ENCODE assay signal across 9 mouse cellular contexts in the genomic region with DNA sequence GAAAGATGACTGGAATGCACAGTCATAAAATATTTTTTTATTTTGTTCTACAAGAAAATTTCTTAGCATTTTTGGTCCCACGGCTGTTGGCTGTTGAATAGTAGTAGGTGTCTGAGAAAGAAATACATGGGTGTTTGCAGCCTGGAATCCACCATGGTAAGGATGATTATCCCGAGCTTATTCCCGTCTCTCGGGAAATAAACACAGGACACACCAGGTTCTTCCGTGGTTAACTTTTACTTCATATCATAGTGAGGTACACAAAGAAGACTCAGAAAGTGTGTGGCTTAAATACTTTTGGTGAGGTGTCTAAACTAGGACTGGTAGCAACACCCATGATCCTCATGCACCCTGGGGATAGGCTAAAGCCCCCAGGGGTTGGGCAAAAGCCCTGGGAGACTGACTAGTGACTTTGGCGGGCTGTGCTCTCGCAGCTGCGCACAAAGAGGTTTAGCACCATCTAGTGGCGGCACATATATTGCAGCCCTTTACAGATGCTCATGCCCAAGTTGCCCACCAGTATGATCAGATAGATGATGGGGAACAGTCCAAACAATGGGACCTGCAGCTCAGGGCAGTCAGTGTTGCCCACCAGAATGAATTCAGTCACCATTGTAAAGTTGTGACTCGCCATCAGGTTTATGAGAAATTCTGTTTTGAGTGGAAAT. TPM values are rescaled to one million over a fixed set of nuclear protein-coding genes. Genes with fewer than 3 reads are reported as not detected.
DNase-seq lines count a peak whose midpoint lies in the region; ATAC-seq and TF ChIP-seq lines count a peak whose summit lies in the region.
"Had no signal": no experiment of that assay in that cellular context is flagged by ENCODE, and none has a peak within 500 bp of the region (broad histone marks: within the 10 kb centered on the region; RNA-seq: fewer than 3 reads in every experiment).

No protein-coding gene starts in this region.

- H3K9ac ChIP-seq in kidney, embryonic 15.5 days, result no peak overlapping the region
- no peak overlapping the region for H3K9ac ChIP-seq in limb, embryonic 13.5 days

- no peak for TF ChIP-seq POLR2A in cortical plate, adult 2 months (IDR thresholded peaks at IDR 0.05; ENCODE audit: extremely low read depth, insufficient read depth, low read length)

- no peaks in the 10 kb centered on the region for H3K36me3 ChIP-seq in heart, embryonic 10.5 days
- no peaks in the 10 kb centered on the region for H3K36me3 ChIP-seq in kidney, embryonic 15.5 days
- no peaks in the 10 kb centered on the region for H3K36me3 ChIP-seq in limb, embryonic 13.5 days

- intact Hi-C loops in gastrocnemius, adult 2 months (cut with DNase I), result loop anchor here (5.0 kb wide), 1 partner anchor 737 kb away; no protein-coding TSS in a partner anchor

- 41% methylated on average over 10 of the region's 10 CpGs for WGBS in heart, embryonic 10.5 days
- 37% methylated on average over 10 of the region's 10 CpGs for WGBS in kidney, embryonic 15.5 days
- WGBS in limb, embryonic 13.5 days, result 33% methylated on average over 10 of the region's 10 CpGs

- H3K9me3 ChIP-seq in heart, embryonic 10.5 days, result no peaks in the 10 kb centered on the region
- H3K9me3 ChIP-seq in kidney, embryonic 15.5 days (replicated peaks), result no peaks in the 10 kb centered on the region
- no peaks in the 10 kb centered on the region for H3K9me3 ChIP-seq in limb, embryonic 13.5 days

- no peaks in the 10 kb centered on the region for H3K4me1 ChIP-seq in cortical plate, adult 2 months (ENCODE audit: control insufficient read depth, insufficient read depth, low read length)
- H3K4me1 ChIP-seq in heart, embryonic 10.5 days, result no peaks in the 10 kb centered on the region
- no peaks in the 10 kb centered on the region for H3K4me1 ChIP-seq in kidney, embryonic 15.5 days
- H3K4me1 ChIP-seq in limb, embryonic 13.5 days, result no peaks in the 10 kb centered on the region

- no peak overlapping the region for H3K27ac ChIP-seq in gastrocnemius, adult 2 months
- no peak overlapping the region for H3K27ac ChIP-seq in cortical plate, adult 2 months (ENCODE audit: insufficient read depth, low read length)
- H3K27ac ChIP-seq in heart, embryonic 10.5 days, result no peak overlapping the region
- no peak overlapping the region for H3K27ac ChIP-seq in kidney, embryonic 15.5 days
- H3K27ac ChIP-seq in limb, embryonic 13.5 days, result no peak overlapping the region

- no peaks in the 10 kb centered on the region for H3K27me3 ChIP-seq in heart, embryonic 10.5 days (ENCODE audit: insufficient read depth, poor library complexity, severe bottlenecking)
- no peaks in the 10 kb centered on the region for H3K27me3 ChIP-seq in kidney, embryonic 15.5 days
- no peaks in the 10 kb centered on the region for H3K27me3 ChIP-seq in limb, embryonic 13.5 days

- peak; percentile 74 for TF ChIP-seq CTCF in gastrocnemius, adult 2 months (IDR thresholded peaks at IDR 0.05)
- peak; percentile 47 for TF ChIP-seq CTCF in cortical plate, adult 2 months (IDR thresholded peaks at IDR 0.05; ENCODE audit: extremely low read depth, insufficient read depth, low read length)

- no peak overlapping the region for H3K4me3 ChIP-seq in gastrocnemius, adult 2 months
- no peak overlapping the region for H3K4me3 ChIP-seq in cortical plate, adult 2 months (ENCODE audit: insufficient read depth, low read length)
- H3K4me3 ChIP-seq in heart, embryonic 10.5 days, result no peak overlapping the region
- no peak overlapping the region for H3K4me3 ChIP-seq in kidney, embryonic 15.5 days (replicated peaks)
- H3K4me3 ChIP-seq in limb, embryonic 13.5 days, result no peak overlapping the region

- H3K4me2 ChIP-seq in kidney, embryonic 15.5 days, result peak overlapping the region; percentile 32; the same call in 1 of the 2 replicates
- H3K4me2 ChIP-seq in limb, embryonic 13.5 days (replicated peaks), result 0 out of 2 replicates have a peak overlapping the region, but pooled peaks have one; percentile 19

- peak; percentile 23 for DNase-seq in gastrocnemius, adult 2 months
- DNase-seq in gastrocnemius, adult 8-10 months (ENCODE audit: low spot score in 2 of 2), result no peak
- DNase-seq in heart, embryonic 10.5 days (ENCODE audit: low spot score), result peak; percentile 77
- peak; percentile 4 for DNase-seq in naive thymus-derived CD4-positive, alpha-beta T cell, adult 2 months (ENCODE audit: low read depth)
- DNase-seq in testis, postnatal 14 days (ENCODE audit: low spot score), result peak; percentile 23

- ATAC-seq in kidney, embryonic 15.5 days (replicated peaks; ENCODE audit: low FRiP score), result peak; percentile 69; the same call in 1 of the 2 replicates
- ATAC-seq in limb, embryonic 13.5 days (ENCODE audit: low FRiP score, low read depth), result no peak; the same call in 1 of the 2 replicates

RNA-seq across cellular contexts. Expression of a gene that starts 8.5 kb away (rescaled TPM):
- not detected for total RNA-seq in gastrocnemius, adult 2 months (2021)
- not detected for total RNA-seq in gastrocnemius, adult 8-10 months (2022)
- polyA plus RNA-seq in cortical plate, adult 2 months (2012; rRNA removed), result not detected in 2 replicates
- not detected in 2 replicates for polyA plus RNA-seq in heart, embryonic 10.5 days (2016; fragmentation: Nextera tagmentation; extraction: Ambion mirVana)
- not detected in 2 replicates for polyA plus RNA-seq in kidney, embryonic 15.5 days (2015; fragmentation: Nextera tagmentation; extraction: Ambion mirVana)
- polyA plus RNA-seq in limb, embryonic 13.5 days (2015; fragmentation: Nextera tagmentation; extraction: Ambion mirVana), result not detected in 2 replicates
- polyA plus RNA-seq: large intestine, adult 2 months had no signal

RNA-seq across cellular contexts. Expression of a gene that starts 14.2 kb away (rescaled TPM):
- not detected for total RNA-seq in gastrocnemius, adult 2 months (2021)
- not detected for total RNA-seq in gastrocnemius, adult 8-10 months (2022)
- not detected in 2 replicates for polyA plus RNA-seq in cortical plate, adult 2 months (2012; rRNA removed)
- not detected in 2 replicates for polyA plus RNA-seq in heart, embryonic 10.5 days (2016; fragmentation: Nextera tagmentation; extraction: Ambion mirVana)
- polyA plus RNA-seq in kidney, embryonic 15.5 days (2015; fragmentation: Nextera tagmentation; extraction: Ambion mirVana), result not detected in 2 replicates
- polyA plus RNA-seq in limb, embryonic 13.5 days (2015; fragmentation: Nextera tagmentation; extraction: Ambion mirVana), result not detected in 2 replicates
- polyA plus RNA-seq: large intestine, adult 2 months had no signal

RNA-seq across cellular contexts. Expression of a gene that starts 22.6 kb away (rescaled TPM):
- total RNA-seq in gastrocnemius, adult 2 months (2021), result not detected
- not detected for total RNA-seq in gastrocnemius, adult 8-10 months (2022)
- polyA plus RNA-seq in cortical plate, adult 2 months (2012; rRNA removed), result not detected in 2 replicates
- not detected in 2 replicates for polyA plus RNA-seq in heart, embryonic 10.5 days (2016; fragmentation: Nextera tagmentation; extraction: Ambion mirVana)
- not detected in 2 replicates for polyA plus RNA-seq in kidney, embryonic 15.5 days (2015; fragmentation: Nextera tagmentation; extraction: Ambion mirVana)
- not detected in 2 replicates for polyA plus RNA-seq in limb, embryonic 13.5 days (2015; fragmentation: Nextera tagmentation; extraction: Ambion mirVana)
- polyA plus RNA-seq: large intestine, adult 2 months had no signal

RNA-seq across cellular contexts. Expression of a gene that starts 38.0 kb away (rescaled TPM):
- not detected for total RNA-seq in gastrocnemius, adult 2 months (2021)
- not detected for total RNA-seq in gastrocnemius, adult 8-10 months (2022)
- polyA plus RNA-seq in cortical plate, adult 2 months (2012; rRNA removed), result not detected in 2 replicates
- polyA plus RNA-seq in heart, embryonic 10.5 days (2016; fragmentation: Nextera tagmentation; extraction: Ambion mirVana), result not detected in 2 replicates
- not detected in 2 replicates for polyA plus RNA-seq in kidney, embryonic 15.5 days (2015; fragmentation: Nextera tagmentation; extraction: Ambion mirVana)
- not detected in 2 replicates for polyA plus RNA-seq in limb, embryonic 13.5 days (2015; fragmentation: Nextera tagmentation; extraction: Ambion mirVana)
- polyA plus RNA-seq: large intestine, adult 2 months had no signal

RNA-seq across cellular contexts. Expression of a gene that starts 43.7 kb away (rescaled TPM):
- total RNA-seq in gastrocnemius, adult 2 months (2021), result not detected
- total RNA-seq in gastrocnemius, adult 8-10 months (2022), result not detected
- not detected in 2 replicates for polyA plus RNA-seq in cortical plate, adult 2 months (2012; rRNA removed)
- polyA plus RNA-seq in heart, embryonic 10.5 days (2016; fragmentation: Nextera tagmentation; extraction: Ambion mirVana), result not detected in 2 replicates
- polyA plus RNA-seq in kidney, embryonic 15.5 days (2015; fragmentation: Nextera tagmentation; extraction: Ambion mirVana), result not detected in 2 replicates
- not detected in 2 replicates for polyA plus RNA-seq in limb, embryonic 13.5 days (2015; fragmentation: Nextera tagmentation; extraction: Ambion mirVana)
- polyA plus RNA-seq: large intestine, adult 2 months had no signal

Comparison
In these comparisons a context has a peak if more than half of its experiments do, and no peak if none do; other contexts are left out.
1. DNase-seq: peak in gastrocnemius, adult 2 months (single experiment), heart, embryonic 10.5 days (single experiment), naive thymus-derived CD4-positive, alpha-beta T cell, adult 2 months (single experiment) and testis, postnatal 14 days (single experiment); none in gastrocnemius, adult 8-10 months (0 of 2).